Mouse (Mus musculus) ES-Bruce4 (cell line): ENCODE data around the gene Gm36864.

Experiments used
- CTCF ChIP-seq: IDR thresholded peaks from one replicate; pipeline ENCODE4 v1.8.1; 2011; ENCODE audit warnings: low read depth, low read length
- EP300 ChIP-seq: IDR thresholded peaks from 2 replicates; pipeline ENCODE4 v1.6.1; 2011; ENCODE audit warnings: low read depth, low read length; ENCODE audit not compliant: insufficient read depth
- POLR2A ChIP-seq: IDR thresholded peaks from one replicate; pipeline ENCODE4 v1.8.1; 2011; ENCODE audit warnings: low read length; ENCODE audit not compliant: insufficient read depth

DNA sequence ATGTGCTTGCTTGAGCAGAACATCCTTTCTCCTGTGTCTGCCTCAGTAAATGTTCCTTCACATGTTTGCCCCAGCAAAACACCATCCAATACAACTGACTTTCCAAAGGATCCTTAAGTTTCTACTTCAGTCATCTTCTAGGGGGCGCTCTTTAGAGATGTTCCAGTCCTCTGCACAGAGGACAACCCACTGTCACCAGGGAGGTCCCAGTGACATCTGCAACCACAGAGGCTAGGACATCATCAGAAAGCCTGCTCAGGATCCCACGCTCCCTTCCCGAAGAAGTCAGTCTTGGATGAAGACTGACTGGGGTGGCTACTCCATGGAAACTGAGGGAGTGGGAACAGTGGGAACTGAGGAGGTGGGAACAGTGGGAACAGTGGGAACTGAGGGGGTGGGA, 39.6 kb downstream of the Gm36864 start:
- TF ChIP-seq POLR2A (no peak), EP300 (no peak), CTCF (peak; percentile 27)
